Mouse (Mus musculus) layer of hippocampus, postnatal 14 days (tissue): ENCODE results near the gene Foxd3. TPM values are rescaled to one million over a fixed set of nuclear protein-coding genes. Genes with fewer than 3 reads are reported as not detected.
"Not testable (repeated sequence)": the region's sequence is repeated elsewhere in the genome, so short reads cannot be mapped to it uniquely, and the experiment has no call there.

Experiments
- DNase-seq, 2 experiments: peaks; one replicate each; pipeline ENCODE4 v3.0.0; 2021 to 2022; ENCODE audit warnings: low spot score in 2 of 2, mixed read lengths in 1 of 2
- long read RNA-seq, 2 experiments: library from polyadenylated mRNA; stranded (forward); transcript quantifications; one replicate each; pipeline ENCODE4 v2.0.0; 2021
- total RNA-seq, 2 experiments: library from RNA; stranded (reverse); gene quantifications; 2 replicates each; pipeline ENCODE4 v1.2.3; 2021

Gene Foxd3
- total RNA-seq, result not detected
- long read RNA-seq, experiment 1, result 0 reads
- long read RNA-seq, experiment 2, result 0 reads

DNA sequence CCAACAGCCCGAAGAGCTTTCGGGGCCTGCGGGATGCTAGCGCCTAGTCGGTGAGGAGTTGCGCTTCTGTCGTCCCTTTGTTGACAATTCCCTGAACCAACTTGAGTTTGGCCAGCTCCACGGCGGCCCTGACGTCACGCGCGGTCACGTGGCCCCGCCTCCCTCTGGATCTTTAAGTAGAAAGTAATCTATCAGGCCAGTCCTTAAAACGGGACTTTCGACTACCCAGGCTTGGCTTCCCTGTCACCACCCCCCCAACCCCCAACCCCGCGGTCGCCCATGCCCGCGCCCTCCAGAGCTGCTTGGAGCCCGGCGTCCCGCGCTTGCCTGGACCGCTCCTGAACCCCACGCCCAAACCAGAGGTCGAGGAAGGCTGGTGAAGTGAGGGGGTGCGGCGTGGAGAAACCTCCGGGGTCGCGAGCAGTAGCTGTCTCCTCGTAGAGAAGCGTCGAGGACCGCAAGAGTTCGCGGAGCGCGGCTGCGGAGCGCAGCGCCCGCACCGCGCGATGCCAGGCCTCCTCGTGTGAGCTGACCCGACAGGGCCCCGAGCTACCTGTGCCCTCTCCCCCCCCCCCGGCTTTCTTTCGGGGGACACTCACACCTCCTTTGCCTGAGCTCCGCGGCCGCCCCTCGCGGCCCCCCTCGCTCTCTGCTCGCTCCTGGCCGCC lies at the start of gene Foxd3:
Gene Foxd3 (plus strand): TSS at position 363 of the 668 bp plus-strand sequence.
- no peak for DNase-seq

DNA sequence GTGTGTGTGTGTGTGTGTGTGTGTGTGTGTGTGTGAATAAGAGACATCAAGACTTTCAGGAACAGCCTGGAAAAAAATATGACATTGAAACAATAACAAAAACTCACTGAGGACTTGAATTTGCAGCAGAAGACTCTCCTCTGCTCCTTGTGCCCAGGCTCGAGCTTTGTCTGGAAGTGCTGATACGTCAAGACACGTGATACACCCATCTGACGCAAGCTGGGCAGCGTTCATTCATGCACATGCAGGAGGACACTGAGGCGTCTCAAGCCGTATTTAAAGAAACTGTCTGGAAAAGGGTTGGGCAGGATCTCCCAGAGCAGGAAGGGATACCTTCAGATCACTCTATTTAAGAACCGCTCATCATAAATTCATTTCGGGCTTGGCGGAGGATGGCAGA lies 43.9 kb upstream of the Foxd3 start:
- DNase-seq, result no peak

DNA sequence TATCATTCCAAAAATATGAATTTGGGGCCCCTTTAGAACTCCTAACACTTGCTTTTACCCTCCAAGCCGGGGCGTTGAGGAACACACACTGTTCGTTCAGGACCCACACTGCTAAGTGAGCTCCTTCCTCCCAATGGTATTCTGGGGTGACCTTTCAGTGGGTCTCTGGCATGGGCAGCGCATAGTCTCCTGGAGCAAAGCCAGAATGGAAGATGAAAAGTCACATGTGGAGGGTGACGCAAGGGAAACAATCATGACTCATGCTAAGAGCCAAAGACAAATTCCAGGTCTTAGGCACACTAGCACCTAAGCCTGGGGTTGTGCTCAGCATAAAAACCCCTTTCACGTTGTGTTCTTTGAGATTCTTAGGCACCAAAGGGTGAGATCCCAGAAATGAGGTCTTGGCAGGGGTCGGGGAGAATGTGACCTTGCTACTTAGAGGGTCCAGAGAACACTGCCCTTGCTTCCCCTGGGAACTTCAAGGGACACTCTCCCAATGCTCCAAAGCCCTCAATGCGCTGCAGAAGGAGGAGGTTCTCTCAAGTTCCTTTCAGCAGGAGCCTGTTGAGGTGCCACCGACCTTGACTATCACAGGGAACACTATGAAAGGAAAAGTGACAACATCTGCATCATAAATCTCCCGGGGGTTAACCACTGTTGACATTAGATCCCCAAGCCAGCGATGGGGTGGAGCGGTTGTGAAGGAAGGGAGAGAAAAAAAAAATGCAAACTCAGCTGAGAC lies 43.3 kb upstream of the Foxd3 start:
- DNase-seq, result no peak

DNA sequence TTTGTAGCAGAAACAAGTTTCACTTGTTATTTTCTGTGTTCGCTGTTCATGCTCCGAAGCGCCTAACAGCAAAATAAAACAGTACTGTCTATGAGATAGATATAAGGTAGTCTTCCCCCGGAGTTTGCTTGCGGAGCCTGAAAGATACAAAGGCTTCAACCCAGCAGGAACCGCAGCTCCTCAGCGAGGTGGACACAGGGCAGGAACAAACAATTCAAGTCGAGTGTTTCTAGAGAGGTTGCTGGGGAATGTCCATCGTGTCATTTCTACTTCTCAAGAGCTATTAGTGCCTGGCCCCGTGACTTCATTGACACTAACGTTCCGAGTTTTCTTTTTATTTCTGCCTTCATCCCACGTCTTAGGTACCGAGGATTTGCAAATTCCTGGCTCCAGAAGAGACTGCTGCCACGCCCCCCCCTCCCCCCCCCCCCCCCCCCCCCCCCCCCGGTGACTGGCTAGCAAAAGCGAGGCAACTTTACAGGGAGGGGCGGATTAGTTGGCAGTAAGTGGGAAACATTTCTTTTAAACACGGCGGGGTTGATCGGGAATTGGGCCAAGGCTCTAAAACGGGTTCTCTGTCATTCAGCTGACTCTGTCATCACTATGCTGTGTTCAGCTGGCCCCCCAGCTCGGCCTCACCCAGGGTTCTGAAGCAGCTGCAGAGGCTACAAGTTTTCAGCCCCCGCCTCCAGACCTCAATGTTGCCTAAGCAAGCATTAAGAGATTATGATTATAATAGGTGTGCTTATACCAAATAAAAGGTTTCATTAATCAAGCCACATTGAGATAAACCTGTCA lies 29.9 kb upstream of the Foxd3 start:
- DNase-seq, result no peak

DNA sequence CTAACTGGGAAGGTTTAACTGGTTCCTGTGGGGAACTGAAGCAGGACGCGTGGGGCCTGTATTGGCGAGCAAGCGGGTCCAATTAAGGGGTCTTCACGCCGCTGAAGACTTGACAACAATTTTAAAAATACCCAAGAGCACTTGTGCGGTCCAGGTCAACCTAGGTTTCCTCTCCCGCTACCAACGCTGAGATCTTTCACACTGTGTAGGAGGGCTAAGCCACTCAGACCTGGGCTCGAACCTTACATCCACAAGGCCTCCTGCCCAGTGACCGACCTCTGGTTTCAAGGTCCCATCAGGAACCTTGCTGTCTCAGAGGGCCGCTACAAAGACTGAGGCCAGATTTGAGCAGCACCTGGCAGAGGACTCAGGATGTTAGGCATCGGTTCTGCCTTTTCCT lies 29.0 kb upstream of the Foxd3 start:
- DNase-seq, result no peak

DNA sequence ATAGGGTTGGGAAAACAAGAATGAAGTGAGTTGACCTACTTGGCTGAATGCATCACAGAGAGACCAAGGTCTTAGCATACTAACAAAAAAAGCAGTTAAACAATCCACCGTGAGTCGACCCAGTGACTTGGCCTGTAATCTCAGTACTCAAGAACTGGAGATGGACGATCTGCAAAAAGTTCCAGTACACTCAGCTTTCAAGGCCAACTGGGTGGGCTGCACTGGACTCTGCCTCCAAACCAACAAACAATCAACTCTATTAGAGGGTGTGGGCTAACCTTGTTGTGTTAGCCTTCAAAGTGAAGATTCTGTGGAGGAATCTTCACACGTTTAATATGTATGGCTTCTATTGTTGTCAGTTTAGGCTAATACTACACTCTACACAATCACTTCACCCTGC lies 20.1 kb upstream of the Foxd3 start:
- no peak for DNase-seq

DNA sequence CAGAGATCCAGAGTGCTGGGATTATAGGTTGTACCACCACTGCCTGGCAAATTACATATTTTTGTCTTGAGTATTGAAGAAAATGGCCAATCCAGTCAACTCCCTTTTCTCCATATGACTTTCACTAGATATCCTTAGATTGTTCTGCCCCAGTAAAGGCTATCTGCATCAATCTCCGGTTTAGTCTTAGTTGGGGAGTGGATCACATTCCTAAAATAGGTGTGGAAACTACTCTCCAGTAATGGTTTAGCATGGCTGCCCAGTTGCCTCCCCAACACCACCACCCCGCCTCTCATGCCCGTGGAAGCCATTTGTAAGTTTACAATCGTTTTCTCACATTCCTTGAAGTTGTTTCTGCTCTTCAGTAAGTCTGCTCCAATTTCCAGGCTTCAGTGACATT lies 19.4 kb upstream of the Foxd3 start:
- DNase-seq, result no peak

DNA sequence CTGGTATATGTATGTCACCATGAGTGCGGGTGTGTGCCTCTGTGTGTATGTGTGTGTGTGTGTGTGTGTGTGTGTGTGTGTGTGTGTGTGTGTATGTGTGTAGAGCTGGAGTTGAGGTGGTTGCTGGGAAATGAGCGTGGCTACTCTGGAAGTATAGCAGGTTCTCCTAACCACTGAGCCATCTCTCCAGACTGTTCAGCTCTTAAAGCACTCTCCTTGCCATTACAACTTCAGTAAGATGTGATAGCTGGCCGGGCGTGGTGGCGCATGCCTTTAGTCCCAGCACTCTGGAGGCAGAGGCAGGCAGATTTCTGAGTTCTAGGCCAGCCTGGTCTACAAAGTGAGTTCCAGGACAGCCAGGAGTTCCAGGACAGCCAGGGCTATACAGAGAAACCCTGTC lies 15.5 kb upstream of the Foxd3 start:
- not testable (repeated sequence) for DNase-seq

DNA sequence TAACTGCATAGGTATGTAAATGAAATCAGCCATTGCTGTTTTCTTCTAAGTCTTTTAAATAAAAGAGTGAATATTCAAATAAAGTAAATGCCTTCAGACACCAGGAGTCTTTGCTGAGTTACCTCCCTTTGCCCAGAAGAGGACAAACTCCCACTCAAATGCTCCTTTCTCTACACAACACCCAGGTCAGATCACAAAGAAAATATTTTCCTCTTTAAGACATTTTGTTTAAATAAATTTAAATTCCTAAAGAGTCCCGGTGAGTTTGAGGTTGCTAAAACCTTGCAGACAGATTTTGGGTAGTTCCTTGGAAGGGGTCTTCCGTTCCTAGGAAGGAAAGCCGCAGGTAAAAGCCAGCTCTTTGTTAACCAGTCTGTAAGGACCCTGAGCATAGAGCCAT lies 14.2 kb upstream of the Foxd3 start:
- no peak for DNase-seq

DNA sequence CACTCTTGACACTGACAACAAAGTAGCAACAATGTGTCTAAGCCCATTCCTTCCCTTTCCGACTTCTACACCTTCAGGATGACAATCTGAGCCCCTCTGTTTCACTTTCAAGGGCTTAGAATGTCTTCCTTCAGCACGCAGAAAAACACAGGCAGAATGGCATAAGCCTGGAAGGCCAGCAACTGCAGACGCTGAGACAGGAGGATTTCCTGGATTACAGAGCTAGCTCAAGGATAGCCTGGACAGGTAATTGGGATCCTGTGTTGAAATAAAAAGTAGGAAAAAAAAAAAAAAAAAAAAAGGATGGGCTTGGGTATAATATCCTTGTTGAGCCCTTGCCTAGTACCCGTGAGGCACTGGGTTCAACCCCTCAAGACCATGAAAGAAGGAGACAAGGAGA lies 10.5 kb upstream of the Foxd3 start:
- DNase-seq, result no peak

DNA sequence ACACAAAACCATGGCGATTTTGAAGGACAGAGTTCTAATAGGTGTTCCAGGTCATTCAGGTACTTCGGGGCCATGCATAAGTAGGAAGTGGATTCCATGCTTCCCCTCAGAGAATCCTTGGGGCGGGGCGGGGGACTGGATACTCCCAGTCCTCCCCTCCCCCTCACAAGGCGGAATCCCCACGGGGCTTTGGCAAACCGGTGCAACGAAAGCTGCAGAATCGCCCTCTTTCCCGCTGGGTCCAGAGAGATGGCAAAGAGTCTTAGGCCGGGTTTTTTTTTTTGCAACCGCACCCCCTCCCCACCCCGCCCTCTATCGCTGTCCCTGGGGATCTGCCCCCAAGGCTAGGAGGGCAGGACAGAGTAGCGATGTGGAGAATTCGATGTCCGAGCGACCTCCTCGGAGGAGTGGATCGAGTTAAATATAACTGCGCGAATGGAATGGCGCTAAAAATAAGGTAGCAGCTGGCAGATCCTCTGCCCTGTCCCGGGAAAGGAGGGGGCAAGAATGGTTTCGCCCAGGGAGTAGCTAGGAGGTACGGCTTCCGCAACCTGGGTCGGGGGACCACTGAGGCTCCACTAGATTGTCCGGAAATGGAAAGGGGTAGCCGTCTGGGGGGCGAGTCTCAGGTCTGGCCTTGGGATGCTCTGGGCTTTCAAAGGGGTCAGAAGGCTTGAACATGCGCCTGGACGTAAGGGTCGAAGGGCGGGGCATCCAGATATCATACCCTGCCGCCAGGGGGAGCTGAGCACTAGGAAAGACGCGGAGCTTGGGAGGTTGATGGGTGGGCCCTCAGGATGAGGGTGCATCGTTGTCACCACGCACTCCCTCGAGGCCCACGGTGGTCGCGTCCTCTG lies 5.8 kb upstream of the Foxd3 start:
- no peak for DNase-seq

DNA sequence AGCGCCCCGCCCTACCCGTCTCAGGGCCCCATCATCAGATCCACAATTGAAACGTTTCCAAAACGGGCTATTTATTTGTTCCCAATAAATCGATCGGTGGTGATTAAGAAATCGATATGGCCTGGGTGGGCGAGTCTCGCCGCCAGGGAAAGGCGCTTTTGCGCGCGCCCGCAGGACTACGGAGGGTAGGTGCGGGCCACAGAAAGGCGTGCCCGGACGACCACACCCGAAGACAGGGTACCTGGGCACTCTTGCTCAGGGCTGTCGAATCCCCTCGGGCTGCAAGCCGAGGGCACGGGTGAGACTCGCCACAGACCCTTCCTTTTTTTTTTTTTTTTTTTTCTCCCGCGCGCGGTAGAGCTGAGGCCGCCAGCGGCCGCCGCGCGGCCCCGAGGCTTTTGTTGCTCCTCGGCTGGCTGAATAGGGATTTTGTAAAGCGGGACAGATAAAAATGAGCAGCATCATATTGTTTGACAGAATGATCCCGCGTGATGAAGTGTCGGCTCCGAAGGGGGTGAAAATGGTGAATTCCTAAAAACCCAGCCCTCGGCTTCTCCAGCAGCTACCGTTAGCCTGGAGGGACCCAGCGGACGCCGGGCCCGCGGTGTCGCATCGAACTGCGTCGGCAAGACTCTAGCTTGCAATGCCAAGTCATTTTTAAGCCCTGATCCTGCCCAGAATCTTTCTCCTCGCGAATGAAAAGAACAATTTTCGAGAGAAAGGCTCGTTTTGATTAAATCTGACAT lies 5.0 kb upstream of the Foxd3 start:
- peak in 1 of 2 experiments; percentile 16 for DNase-seq

DNA sequence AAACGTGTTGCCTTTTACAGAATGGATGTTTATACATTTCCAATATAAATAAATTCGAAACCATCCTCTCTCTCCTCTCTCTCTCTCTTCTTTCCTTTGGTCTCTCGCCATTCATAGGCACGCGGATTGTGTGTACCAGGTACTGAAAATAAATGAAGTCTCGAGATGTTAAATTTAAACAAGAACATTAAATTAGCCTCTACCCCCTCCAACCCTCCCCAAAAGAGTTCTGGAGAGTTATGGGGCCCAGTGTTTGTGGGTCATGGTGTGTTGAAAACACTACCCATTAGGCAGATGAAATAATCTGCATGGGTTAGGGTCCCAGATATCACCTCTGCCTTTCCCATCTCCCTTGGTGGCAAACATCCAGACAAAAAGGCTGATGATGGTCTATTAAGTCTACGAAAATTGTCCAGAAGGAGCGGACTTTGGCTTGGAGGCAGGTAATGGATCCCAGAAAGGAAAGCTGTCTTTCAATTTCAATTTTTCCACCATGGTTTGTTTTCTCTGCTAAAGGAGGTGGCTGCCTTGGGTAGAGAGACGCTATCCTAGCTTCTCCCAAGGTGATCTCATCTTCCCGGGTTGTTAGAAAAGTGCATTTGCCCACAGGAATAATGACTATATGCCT lies 4.2 kb upstream of the Foxd3 start:
- no peak for DNase-seq

DNA sequence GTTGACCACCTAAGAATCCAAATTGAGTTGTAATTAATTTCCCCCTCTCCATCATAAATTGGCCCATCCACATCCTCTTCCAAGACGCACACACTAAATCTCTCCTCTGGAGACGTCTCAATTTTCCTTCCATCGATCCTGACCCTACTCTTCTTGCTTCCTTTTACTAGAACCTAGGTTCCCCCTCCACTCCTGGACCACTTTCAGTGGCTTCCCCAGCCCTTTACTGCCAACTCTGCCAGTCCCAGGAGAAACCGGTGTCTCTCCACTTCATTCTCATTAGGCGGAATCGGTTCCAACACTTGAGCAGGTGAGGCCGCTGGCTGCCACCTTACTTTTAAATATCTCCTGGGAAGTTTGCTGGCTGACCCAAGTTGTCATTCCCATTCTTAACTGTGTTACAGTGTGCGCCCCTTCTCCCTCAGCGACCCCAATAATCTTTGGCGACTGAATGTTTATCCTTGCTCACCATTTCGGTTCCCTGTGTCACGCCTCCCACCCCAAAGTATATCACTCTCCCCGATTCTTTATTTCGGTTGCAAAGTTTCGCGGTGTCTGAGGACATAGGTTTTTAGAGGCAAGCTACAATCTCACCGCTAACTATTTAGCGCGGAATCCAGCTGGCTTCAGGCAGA lies 3.4 kb upstream of the Foxd3 start:
- no peak for DNase-seq

DNA sequence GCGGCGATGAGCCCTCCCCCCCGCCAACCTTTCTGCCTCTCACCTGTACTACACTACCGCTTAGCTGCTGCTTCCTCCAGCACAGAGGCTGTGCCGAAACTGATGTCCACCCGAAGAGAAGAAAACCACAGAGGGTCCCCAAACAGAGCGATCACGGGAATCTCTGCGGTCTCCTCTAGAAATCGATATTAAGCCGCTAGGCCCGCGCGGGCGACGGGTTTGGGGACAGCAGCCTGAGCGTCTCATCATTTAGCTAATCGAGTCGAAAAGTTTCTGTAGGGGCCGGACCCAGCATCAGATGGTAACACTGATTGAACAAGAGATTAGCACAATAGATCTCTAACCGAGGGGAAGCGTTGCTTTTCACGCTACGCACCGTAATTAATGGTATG lies 2.9 kb upstream of the Foxd3 start:
- DNase-seq, result peak in 1 of 2 experiments; percentile 26

DNA sequence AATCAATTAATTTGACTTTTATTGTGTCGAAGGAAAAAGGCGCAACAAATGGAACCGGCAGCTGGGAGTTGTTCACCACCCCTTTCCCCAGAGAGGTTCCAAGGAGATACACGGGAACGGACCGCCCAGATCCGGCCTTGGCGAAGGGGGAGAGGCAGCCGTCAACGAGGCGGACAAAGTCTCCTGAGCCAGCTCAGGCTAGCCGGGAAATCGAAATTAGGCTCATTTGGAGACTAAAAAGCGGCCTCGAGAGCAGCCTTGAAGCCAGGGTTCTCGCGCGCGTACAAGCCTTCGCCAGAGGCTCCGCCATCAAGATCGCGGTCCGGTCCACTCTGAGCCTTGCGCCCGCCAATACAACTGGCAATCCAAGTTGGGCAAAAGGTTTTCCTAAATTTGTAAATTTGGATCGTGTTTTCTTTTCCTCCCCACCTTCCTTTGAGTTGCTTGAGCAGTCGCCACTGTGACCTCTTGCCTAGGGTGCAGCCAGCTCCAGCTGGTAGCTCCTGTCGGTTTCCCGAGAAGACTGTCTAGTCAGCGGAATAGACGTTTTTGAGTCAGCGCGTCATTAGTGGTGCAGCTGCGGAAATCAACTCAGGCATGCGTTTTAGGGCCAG lies 2.4 kb upstream of the Foxd3 start:
- DNase-seq, result no peak

DNA sequence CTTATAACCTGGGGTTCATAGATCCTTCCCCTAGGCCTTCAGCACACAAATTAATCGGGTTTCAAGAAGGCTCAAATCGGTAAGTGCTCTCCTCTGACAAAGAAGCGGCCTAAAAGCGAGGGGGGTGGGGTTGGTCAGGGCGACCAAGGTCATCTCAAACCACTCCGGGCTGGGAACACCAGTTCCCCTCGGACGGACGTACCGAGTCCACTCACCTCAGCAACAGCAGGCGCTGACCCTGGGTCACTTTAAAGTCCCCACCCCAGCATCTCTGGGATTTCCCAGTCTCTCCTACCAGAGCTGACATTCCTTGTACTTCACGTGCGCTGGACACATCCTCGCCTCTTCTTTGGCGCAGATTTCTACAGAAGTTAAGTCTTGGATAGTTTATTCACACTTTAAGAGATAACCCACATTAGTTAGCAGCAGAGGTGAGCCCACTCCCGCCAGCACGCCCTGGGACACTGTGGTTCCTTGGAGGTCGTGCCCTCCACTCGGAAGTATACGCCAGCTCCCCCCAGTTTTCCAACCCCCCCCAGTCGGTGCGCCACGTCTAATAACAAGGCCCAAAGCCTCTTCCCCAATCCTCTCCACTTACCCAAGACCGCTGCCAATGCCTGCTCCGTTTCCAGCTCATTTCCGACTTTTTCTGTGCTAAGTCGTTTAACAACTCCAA lies 1.3 kb upstream of the Foxd3 start:
- no peak for DNase-seq
